Mouse (Mus musculus): ENCODE results near the gene 4930578G10Rik.

DNA sequence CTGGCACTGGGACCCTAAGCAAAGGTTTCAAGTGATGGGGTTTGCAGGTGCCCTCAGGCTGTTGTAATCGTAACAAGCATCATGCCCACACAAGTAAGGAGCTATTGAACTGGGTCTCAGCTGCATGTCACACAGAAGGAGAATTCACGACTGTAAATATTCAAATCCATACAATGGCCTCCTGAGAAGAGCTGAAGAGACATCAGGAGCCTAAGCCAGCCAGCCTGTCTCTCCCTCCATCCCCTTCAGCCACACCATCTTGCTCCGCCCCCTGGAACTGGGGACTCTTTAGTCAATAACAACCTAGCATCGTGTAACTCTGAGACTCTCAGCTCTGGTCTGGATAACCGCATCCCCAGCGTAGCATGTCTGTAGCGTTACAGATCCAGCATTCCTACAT is 155.8 kb downstream of the 4930578G10Rik start:
- TF ChIP-seq CTCF (IDR thresholded peaks at IDR 0.05; ENCODE audit: insufficient read depth, low read depth, low read length) (no peak), POLR2A (IDR thresholded peaks at IDR 0.05; ENCODE audit: insufficient read depth, low read depth, low read length) (no peak)
